Mouse (Mus musculus): ENCODE results near the gene Tnfrsf13b. TPM values are rescaled to one million over a fixed set of nuclear protein-coding genes. Genes with fewer than 3 reads are reported as not detected.

The Tnfrsf13b gene
- polyA plus RNA-seq, 1 experiment from 2014 or later, result 0.96 TPM

GRCm38 (mm10) chr11:61193392-61193791 lies 66.8 kb downstream of the Tnfrsf13b start:
- no peak for ATAC-seq (ENCODE audit: low FRiP score)
- Histone ChIP-seq H3K4me2 (replicated peaks) (no peak overlapping the region), H3K9ac (no peak overlapping the region), H3K4me3 (replicated peaks; ENCODE audit: low read length) (no peak overlapping the region), H3K27me3 (ENCODE audit: control insufficient read depth, insufficient read depth, low read length) (no peaks in the 10 kb centered on the region), H3K9me3 (ENCODE audit: control insufficient read depth, low read length) (no peaks in the 10 kb centered on the region), H3K4me1 (replicated peaks; ENCODE audit: control insufficient read depth, insufficient read depth, low read length) (no peaks in the 10 kb centered on the region), H3K36me3 (replicated peaks; ENCODE audit: control insufficient read depth, insufficient read depth) (no peaks in the 10 kb centered on the region), H3K27ac (no peak overlapping the region)
- 11% methylated on average over 9 of the region's 9 CpGs for WGBS
- peak; percentile 87 for DNase-seq (ENCODE audit: low spot score)

- ATAC-seq (ENCODE audit: low FRiP score) (no peak), DNase-seq (ENCODE audit: low spot score) (no peak)
- no peaks in the 10 kb centered on the region for H3K27me3 ChIP-seq (ENCODE audit: control insufficient read depth, insufficient read depth, low read length)
- WGBS, result 87% methylated on average over 14 of the region's 14 CpGs
- no peak overlapping the region for H3K27ac ChIP-seq
- no peaks in the 10 kb centered on the region for H3K9me3 ChIP-seq (ENCODE audit: control insufficient read depth, low read length)
- no peak overlapping the region for H3K4me3 ChIP-seq (replicated peaks; ENCODE audit: low read length)
- H3K4me2 ChIP-seq (replicated peaks), result no peak overlapping the region
- no peaks in the 10 kb centered on the region for H3K36me3 ChIP-seq (replicated peaks; ENCODE audit: control insufficient read depth, insufficient read depth)
- H3K4me1 ChIP-seq (replicated peaks; ENCODE audit: control insufficient read depth, insufficient read depth, low read length), result no peaks in the 10 kb centered on the region; the same call in 1 of the 2 replicates
- no peak overlapping the region for H3K9ac ChIP-seq
These were observed 70.2 kb downstream of the Tnfrsf13b start for GRCm38 (mm10) chr11:61196616-61197353.

DNA sequence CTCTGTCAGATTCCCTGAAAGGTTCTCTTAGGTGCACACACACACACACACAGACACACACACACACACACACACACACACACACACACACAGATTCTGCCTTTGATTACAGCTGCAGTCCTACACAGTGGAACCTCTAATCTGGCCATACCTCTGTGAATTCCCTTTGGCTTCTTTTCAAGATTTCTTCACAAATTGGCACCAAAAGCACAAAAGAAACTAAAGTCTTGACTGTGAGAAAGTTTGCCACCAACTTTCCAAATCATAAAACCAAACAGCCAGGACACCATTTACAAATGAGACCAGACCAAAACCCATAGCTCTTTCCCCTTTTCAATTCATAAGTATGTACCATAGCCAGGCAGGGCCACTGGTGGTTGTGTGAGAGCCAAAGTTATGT lies 71.4 kb downstream of the Tnfrsf13b start:
- Histone ChIP-seq H3K9me3 (ENCODE audit: control insufficient read depth, low read length) (no peaks in the 10 kb centered on the region), H3K9ac (no peak overlapping the region), H3K4me1 (replicated peaks; ENCODE audit: control insufficient read depth, insufficient read depth, low read length) (no peaks in the 10 kb centered on the region; the same call in 1 of the 2 replicates), H3K36me3 (replicated peaks; ENCODE audit: control insufficient read depth, insufficient read depth) (no peaks in the 10 kb centered on the region), H3K27ac (no peak overlapping the region), H3K27me3 (ENCODE audit: control insufficient read depth, insufficient read depth, low read length) (no peaks in the 10 kb centered on the region), H3K4me2 (replicated peaks) (no peak overlapping the region), H3K4me3 (replicated peaks; ENCODE audit: low read length) (no peak overlapping the region)
- DNase-seq (ENCODE audit: low spot score), result no peak
- no peak for ATAC-seq (ENCODE audit: low FRiP score)

Other genes starting within 250 kb of the Tnfrsf13b start
- gene Tmem11, start 247.5 kb upstream of the Tnfrsf13b start, polyA plus RNA-seq (2014; fragmentation: Nextera tagmentation; extraction: Ambion mirVana), result 52.4 and 57.7 TPM in 2 replicates
- 26.2 and 32.5 TPM in 2 replicates for gene Natd1, start 212.0 kb upstream of the Tnfrsf13b start, polyA plus RNA-seq (2014; fragmentation: Nextera tagmentation; extraction: Ambion mirVana)
- 23.5 and 24.3 TPM in 2 replicates for gene Map2k3, start 194.7 kb upstream of the Tnfrsf13b start, polyA plus RNA-seq (2014; fragmentation: Nextera tagmentation; extraction: Ambion mirVana)
- gene Kcnj12, start 104.2 kb upstream of the Tnfrsf13b start, polyA plus RNA-seq (2014; fragmentation: Nextera tagmentation; extraction: Ambion mirVana), result 3.3 and 4.3 TPM in 2 replicates
- gene Usp22, start 48.3 kb downstream of the Tnfrsf13b start, polyA plus RNA-seq (2014; fragmentation: Nextera tagmentation; extraction: Ambion mirVana), result 473 and 509 TPM in 2 replicates
- gene Aldh3a1, start 80.8 kb downstream of the Tnfrsf13b start, polyA plus RNA-seq (2014; fragmentation: Nextera tagmentation; extraction: Ambion mirVana), result 0.16 TPM in 1 of 2 replicates, not detected in the other
- 28.0 and 37.3 TPM in 2 replicates for gene Aldh3a2, start 140.7 kb downstream of the Tnfrsf13b start, polyA plus RNA-seq (2014; fragmentation: Nextera tagmentation; extraction: Ambion mirVana)
- 0.08 TPM in 1 of 2 replicates, not detected in the other for gene Slc47a2, start 216.1 kb downstream of the Tnfrsf13b start, polyA plus RNA-seq (2014; fragmentation: Nextera tagmentation; extraction: Ambion mirVana)

Data from hindbrain, embryonic 14.5 days (tissue).